Mouse (Mus musculus) E14TG2a.4 (cell line): Measurements from ENCODE around the gene Ddx31.

Source experiments
- H3K27me3 ChIP-seq: 2 replicates; pipeline ENCODE4 v1.6.1; 2014; ENCODE audit warnings: low read length, control low read depth; ENCODE audit not compliant: insufficient read depth
- H3K36me3 ChIP-seq: 2 replicates; pipeline ENCODE4 v1.6.1; 2014; ENCODE audit warnings: low read length, control low read depth; ENCODE audit not compliant: insufficient read depth
- H3K4me1 ChIP-seq: replicated peaks from 2 replicates; pipeline ENCODE4 v1.6.1; 2014; ENCODE audit warnings: low read depth, low read length, control low read depth
- H3K4me3 ChIP-seq: replicated peaks from 2 replicates; pipeline ENCODE4 v1.5.1; 2014; ENCODE audit warnings: mild to moderate bottlenecking, low read length
- H3K9me3 ChIP-seq: 2 replicates; pipeline ENCODE4 v1.6.1; 2014; ENCODE audit warnings: low read length, control low read depth
- CTCF ChIP-seq: conservative IDR thresholded peaks from 2 replicates; pipeline ENCODE4 v1.5.1; 2014; ENCODE audit warnings: low read length
- NANOG ChIP-seq: IDR thresholded peaks from 2 replicates; pipeline ENCODE4 v1.6.1; 2014; ENCODE audit warnings: borderline replicate concordance, low read length, mixed read lengths
- POU5F1 ChIP-seq: IDR thresholded peaks from 2 replicates; pipeline ENCODE4 v1.6.1; 2014; ENCODE audit warnings: low read length, borderline replicate concordance

Ddx31 gene

DNA sequence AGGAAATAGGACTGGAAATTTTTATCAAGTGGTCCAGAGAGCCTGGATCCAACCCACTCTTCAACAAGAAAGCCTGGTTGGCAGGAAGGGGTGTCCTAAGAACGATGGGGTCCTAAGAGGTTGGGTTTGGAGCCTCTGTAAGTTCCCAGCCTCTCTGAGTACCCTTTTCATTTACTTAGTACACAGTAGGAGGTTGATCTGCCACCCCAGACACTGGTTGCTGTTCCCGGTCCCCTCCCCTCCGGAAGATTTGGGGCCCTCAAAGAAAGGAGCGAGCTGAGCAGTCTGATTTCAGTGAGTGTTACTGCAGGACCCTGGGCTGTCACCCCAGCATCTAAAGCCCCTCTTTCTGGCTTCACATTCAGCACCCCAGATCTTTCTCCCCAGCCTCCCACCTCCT lies 78.8 kb downstream of the Ddx31 start:
- no peaks in the 10 kb centered on the region for H3K36me3 ChIP-seq
- TF ChIP-seq NANOG (no peak), POU5F1 (no peak), CTCF (no peak)
- H3K4me3 ChIP-seq, result no peak overlapping the region
- H3K9me3 ChIP-seq, result no peaks in the 10 kb centered on the region
- H3K4me1 ChIP-seq, result peaks cover 28% of the 10 kb centered on the region
- H3K27me3 ChIP-seq, result peaks cover 90% of the 10 kb centered on the region

DNA sequence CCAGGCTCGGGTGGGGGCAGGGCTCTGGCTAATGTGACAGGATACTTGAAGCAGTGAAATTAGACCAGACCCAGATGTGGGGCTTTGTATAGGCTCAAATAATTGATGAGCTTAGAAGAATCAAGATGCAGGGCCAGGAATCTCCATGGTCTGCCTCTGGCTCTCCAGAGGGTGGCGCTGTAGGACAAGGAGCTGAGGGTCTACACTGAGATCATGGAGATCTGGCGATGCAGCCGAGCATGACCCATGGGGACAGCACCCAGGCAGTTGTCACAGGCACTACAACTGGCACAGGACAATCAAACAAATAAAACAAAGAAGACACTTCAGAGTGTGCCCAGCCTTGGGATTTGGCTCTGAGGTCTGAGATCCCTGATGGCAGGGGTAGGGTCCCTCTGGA lies 83.7 kb downstream of the Ddx31 start:
- Histone ChIP-seq H3K4me1 (peaks cover 9% of the 10 kb centered on the region), H3K9me3 (no peaks in the 10 kb centered on the region), H3K4me3 (no peak overlapping the region), H3K27me3 (peaks cover 44% of the 10 kb centered on the region), H3K36me3 (no peaks in the 10 kb centered on the region)
- TF ChIP-seq CTCF (peak; percentile 86), NANOG (no peak)

- peak; percentile 66 for TF ChIP-seq CTCF
- no peak for TF ChIP-seq POU5F1
- Histone ChIP-seq H3K36me3 (no peaks in the 10 kb centered on the region), H3K9me3 (no peaks in the 10 kb centered on the region), H3K4me3 (no peak overlapping the region), H3K4me1 (no peaks in the 10 kb centered on the region), H3K27me3 (no peaks in the 10 kb centered on the region)
These were observed 90.4 kb downstream of the Ddx31 start for GRCm38 (mm10) chr2:28930571-28930970.

- peaks cover 17% of the 10 kb centered on the region for H3K4me1 ChIP-seq
- no peaks in the 10 kb centered on the region for H3K36me3 ChIP-seq
- H3K9me3 ChIP-seq, result no peaks in the 10 kb centered on the region
- TF ChIP-seq POU5F1, result no peak
- no peak for TF ChIP-seq NANOG
- no peak for TF ChIP-seq CTCF
- no peak overlapping the region for H3K4me3 ChIP-seq
- no peaks in the 10 kb centered on the region for H3K27me3 ChIP-seq
These were observed 98.8 kb downstream of the Ddx31 start for GRCm38 (mm10) chr2:28938997-28939396.

DNA sequence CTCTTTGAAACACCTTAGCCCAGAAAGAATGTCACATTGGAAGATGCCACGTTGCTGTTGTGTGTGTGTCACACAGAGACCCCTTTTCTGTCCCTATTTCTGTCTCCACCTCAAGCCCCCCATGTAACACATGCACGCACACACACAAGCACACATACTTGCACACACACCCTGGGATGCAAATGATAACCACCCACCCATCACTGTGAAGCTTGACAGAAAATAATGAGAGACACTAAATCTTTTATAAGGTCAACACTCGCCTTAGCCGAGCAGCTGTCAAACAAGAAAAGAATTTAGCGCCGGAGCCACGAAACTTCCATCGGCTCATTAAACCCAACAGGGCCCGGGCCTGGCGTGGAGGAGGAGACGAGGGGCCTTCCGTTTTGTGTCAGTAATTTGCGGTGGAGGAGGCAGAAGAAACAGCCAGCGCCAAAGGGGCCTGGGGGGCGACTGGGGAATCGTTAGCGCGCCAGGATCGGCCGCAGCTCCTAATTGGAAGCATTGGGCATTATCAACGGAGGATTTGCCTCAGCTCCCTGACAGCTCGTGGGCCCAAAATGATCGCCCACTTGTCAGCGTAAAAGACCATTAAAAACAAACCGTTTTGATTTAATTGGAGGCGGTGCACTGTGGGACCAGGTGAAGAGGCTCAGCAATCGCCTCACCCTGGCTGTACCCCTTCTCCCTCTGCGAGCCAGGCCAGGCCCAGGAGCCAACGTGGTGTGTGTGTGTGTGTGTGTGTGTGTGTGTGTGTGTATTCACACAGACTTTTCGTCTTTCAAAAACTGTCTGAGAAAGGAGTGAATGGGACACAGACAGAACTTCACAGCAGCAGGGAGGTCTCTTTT lies 103.7 kb downstream of the Ddx31 start:
- Histone ChIP-seq H3K27me3 (peaks cover 7% of the 10 kb centered on the region; the same call in 1 of the 2 replicates), H3K36me3 (no peaks in the 10 kb centered on the region), H3K4me3 (no peak overlapping the region), H3K9me3 (no peaks in the 10 kb centered on the region), H3K4me1 (peaks cover 17% of the 10 kb centered on the region)
- no peak for TF ChIP-seq CTCF
- TF ChIP-seq NANOG, result no peak
- no peak for TF ChIP-seq POU5F1

GRCm38 (mm10) chr2:28945388-28945787 lies 105.2 kb downstream of the Ddx31 start:
- TF ChIP-seq POU5F1 (no peak), CTCF (no peak), NANOG (no peak)
- Histone ChIP-seq H3K4me1 (peaks cover 5% of the 10 kb centered on the region; the same call in 1 of the 2 replicates), H3K4me3 (no peak overlapping the region), H3K36me3 (no peaks in the 10 kb centered on the region), H3K9me3 (no peaks in the 10 kb centered on the region), H3K27me3 (peaks cover 7% of the 10 kb centered on the region; the same call in 1 of the 2 replicates)

DNA sequence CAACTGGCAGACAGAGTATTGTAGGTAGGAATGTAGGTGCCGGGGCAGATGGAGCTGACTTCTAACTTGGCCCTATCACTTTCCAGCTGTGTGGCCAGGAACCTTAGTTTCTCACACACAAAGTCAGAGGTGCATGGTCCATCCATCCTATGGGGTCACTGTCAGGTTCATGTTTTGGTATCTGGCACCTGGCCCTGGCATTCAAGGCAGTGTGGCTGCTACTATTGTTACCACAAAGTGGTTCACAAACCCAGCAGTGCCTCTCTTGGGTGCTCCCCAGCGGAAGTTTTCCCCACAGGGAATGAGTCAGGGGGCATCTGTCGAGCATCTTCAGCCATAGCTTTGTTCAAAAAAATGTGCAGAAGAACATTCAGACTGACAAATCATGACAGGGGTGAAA lies 106.1 kb downstream of the Ddx31 start:
- H3K4me1 ChIP-seq, result peaks cover 5% of the 10 kb centered on the region; the same call in 1 of the 2 replicates
- H3K27me3 ChIP-seq, result peaks cover 7% of the 10 kb centered on the region; the same call in 1 of the 2 replicates
- no peaks in the 10 kb centered on the region for H3K36me3 ChIP-seq
- H3K4me3 ChIP-seq, result no peak overlapping the region
- H3K9me3 ChIP-seq, result no peaks in the 10 kb centered on the region
- TF ChIP-seq NANOG (no peak), POU5F1 (no peak), CTCF (no peak)

GRCm38 (mm10) chr2:28952981-28953380 lies 112.8 kb downstream of the Ddx31 start:
- Histone ChIP-seq H3K4me3 (no peak overlapping the region), H3K27me3 (peaks cover 4% of the 10 kb centered on the region; the same call in 1 of the 2 replicates), H3K9me3 (no peaks in the 10 kb centered on the region), H3K36me3 (no peaks in the 10 kb centered on the region), H3K4me1 (no peaks in the 10 kb centered on the region)
- TF ChIP-seq POU5F1 (no peak), CTCF (no peak), NANOG (no peak)

DNA sequence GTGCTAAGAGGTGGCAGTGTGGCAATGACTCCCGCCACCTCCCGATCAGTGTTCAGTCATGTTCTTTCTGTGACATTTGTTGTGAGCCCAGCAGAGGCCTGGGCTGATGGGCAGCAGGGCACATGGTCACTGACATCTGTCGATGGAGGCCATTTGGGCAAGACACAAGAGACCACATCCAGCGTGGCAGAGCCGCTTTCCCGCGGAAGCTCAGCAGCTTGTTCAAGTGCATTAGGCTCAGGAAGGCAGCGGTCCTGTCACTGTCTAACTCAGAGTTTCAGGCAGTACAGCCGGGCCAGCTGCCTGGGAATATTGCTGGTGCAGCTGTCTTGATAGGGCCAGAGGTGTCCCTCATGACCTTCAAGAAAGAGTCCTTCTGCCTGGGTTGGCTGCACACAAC lies 114.4 kb downstream of the Ddx31 start:
- Histone ChIP-seq H3K9me3 (no peaks in the 10 kb centered on the region), H3K4me1 (peaks cover 9% of the 10 kb centered on the region), H3K4me3 (no peak overlapping the region), H3K36me3 (no peaks in the 10 kb centered on the region), H3K27me3 (no peaks in the 10 kb centered on the region)
- no peak for TF ChIP-seq CTCF
- no peak for TF ChIP-seq NANOG
- no peak for TF ChIP-seq POU5F1
